Mouse (Mus musculus): ENCODE measurements around the gene Klra9. TPM values are rescaled to one million over a fixed set of nuclear protein-coding genes. Genes with fewer than 3 reads are reported as not detected.
"Not testable (repeated sequence)": the region's sequence is repeated elsewhere in the genome, so short reads cannot be mapped to it uniquely, and the experiment has no call there.

Gene Klra9
- not detected in 2 replicates for polyA plus RNA-seq (2015; fragmentation: Nextera tagmentation; extraction: Ambion mirVana)

- H3K27ac ChIP-seq (ENCODE audit: low read length); H3K4me3 ChIP-seq (replicated peaks; ENCODE audit: low read length); H3K4me1 ChIP-seq (ENCODE audit: control insufficient read depth, insufficient read depth, low read length); ATAC-seq (ENCODE audit: insufficient read depth, low FRiP score); H3K9me3 ChIP-seq (replicated peaks; ENCODE audit: control insufficient read depth, low read length); H3K9ac ChIP-seq (ENCODE audit: low read length); H3K36me3 ChIP-seq (ENCODE audit: control insufficient read depth, insufficient read depth, low read length); H3K27me3 ChIP-seq (ENCODE audit: control insufficient read depth, insufficient read depth, low read length); H3K4me2 ChIP-seq (ENCODE audit: low read depth, low read length): not testable (repeated sequence)
- WGBS, result 49% methylated on average over 3 of the region's 3 CpGs
Observed at GRCm38 (mm10) chr6:130193012-130193411, at the start of gene Klra9. Klra9 (minus strand) TSS chr6:130193112.

DNA sequence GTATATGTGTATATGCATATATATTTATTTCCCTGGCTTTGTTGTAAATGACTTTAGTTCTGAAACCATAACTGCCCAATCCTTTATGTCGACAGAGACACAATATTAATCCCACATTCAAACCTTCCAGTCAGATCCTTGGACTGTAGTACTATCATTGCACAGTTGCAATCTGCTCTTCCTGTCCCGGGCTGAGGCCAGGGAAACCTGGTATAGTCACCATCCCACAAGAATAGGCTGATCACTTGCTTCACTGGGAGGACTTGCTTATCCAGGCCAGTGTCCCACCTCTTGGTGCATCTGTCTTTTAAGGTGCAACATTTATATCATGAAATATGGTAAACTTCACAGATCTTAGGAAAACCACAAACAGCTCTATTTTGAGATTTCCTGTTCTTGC, 44.6 kb upstream of the Klra9 start:
- Histone ChIP-seq H3K9me3 (replicated peaks; ENCODE audit: control insufficient read depth, low read length) (no peaks in the 10 kb centered on the region; the same call in 1 of the 2 replicates), H3K4me1 (ENCODE audit: control insufficient read depth, insufficient read depth, low read length) (no peaks in the 10 kb centered on the region), H3K27ac (ENCODE audit: low read length) (no peak overlapping the region), H3K4me2 (ENCODE audit: low read depth, low read length) (no peak overlapping the region), H3K9ac (ENCODE audit: low read length) (no peak overlapping the region), H3K27me3 (ENCODE audit: control insufficient read depth, insufficient read depth, low read length) (no peaks in the 10 kb centered on the region), H3K36me3 (ENCODE audit: control insufficient read depth, insufficient read depth, low read length) (no peaks in the 10 kb centered on the region), H3K4me3 (replicated peaks; ENCODE audit: low read length) (no peak overlapping the region)
- ATAC-seq (ENCODE audit: insufficient read depth, low FRiP score), result no peak
- WGBS, result 67% methylated on average over 2 of the region's 2 CpGs

GRCm38 (mm10) chr6:130236635-130237034, 43.7 kb upstream of the Klra9 start:
- no peak overlapping the region for H3K27ac ChIP-seq (ENCODE audit: low read length)
- H3K4me2 ChIP-seq (ENCODE audit: low read depth, low read length), result no peak overlapping the region
- WGBS, result 33% methylated on average over 1 of the region's 1 CpGs
- no peaks in the 10 kb centered on the region for H3K4me1 ChIP-seq (ENCODE audit: control insufficient read depth, insufficient read depth, low read length)
- H3K27me3 ChIP-seq (ENCODE audit: control insufficient read depth, insufficient read depth, low read length), result no peaks in the 10 kb centered on the region
- no peak overlapping the region for H3K4me3 ChIP-seq (replicated peaks; ENCODE audit: low read length)
- H3K9ac ChIP-seq (ENCODE audit: low read length), result no peak overlapping the region
- H3K9me3 ChIP-seq (replicated peaks; ENCODE audit: control insufficient read depth, low read length), result no peaks in the 10 kb centered on the region; the same call in 1 of the 2 replicates
- ATAC-seq (ENCODE audit: insufficient read depth, low FRiP score), result no peak
- H3K36me3 ChIP-seq (ENCODE audit: control insufficient read depth, insufficient read depth, low read length), result no peaks in the 10 kb centered on the region

- Histone ChIP-seq H3K4me2 (ENCODE audit: low read depth, low read length) (no peak within 1 kb of the TSS), H3K9ac (ENCODE audit: low read length) (no peak within 1 kb of the TSS), H3K4me3 (replicated peaks; ENCODE audit: low read length) (no peak within 1 kb of the TSS), H3K4me1 (ENCODE audit: control insufficient read depth, insufficient read depth, low read length) (no peaks in the 10 kb centered on the region), H3K9me3 (replicated peaks; ENCODE audit: control insufficient read depth, low read length) (no peaks in the 10 kb centered on the region; the same call in 1 of the 2 replicates), H3K27ac (ENCODE audit: low read length) (no peak within 1 kb of the TSS), H3K27me3 (ENCODE audit: control insufficient read depth, insufficient read depth, low read length) (no peaks in the 10 kb centered on the region), H3K36me3 (ENCODE audit: control insufficient read depth, insufficient read depth, low read length) (no peaks in the 10 kb centered on the region)
- no peak for ATAC-seq (ENCODE audit: insufficient read depth, low FRiP score)
Observed at GRCm38 (mm10) chr6:130233222-130233621, 40.3 kb upstream of the Klra9 start, which contains the start of gene Klra7. Klra7 (minus strand) TSS chr6:130233322.

GRCm38 (mm10) chr6:130197453-130197852, 4.5 kb upstream of the Klra9 start:
- H3K36me3 ChIP-seq (ENCODE audit: control insufficient read depth, insufficient read depth, low read length); H3K4me1 ChIP-seq (ENCODE audit: control insufficient read depth, insufficient read depth, low read length); H3K27me3 ChIP-seq (ENCODE audit: control insufficient read depth, insufficient read depth, low read length); H3K4me2 ChIP-seq (ENCODE audit: low read depth, low read length); H3K27ac ChIP-seq (ENCODE audit: low read length); H3K9me3 ChIP-seq (replicated peaks; ENCODE audit: control insufficient read depth, low read length); H3K9ac ChIP-seq (ENCODE audit: low read length); ATAC-seq (ENCODE audit: insufficient read depth, low FRiP score); H3K4me3 ChIP-seq (replicated peaks; ENCODE audit: low read length): not testable (repeated sequence)
- WGBS, result 86% methylated on average over 1 of the region's 1 CpGs

DNA sequence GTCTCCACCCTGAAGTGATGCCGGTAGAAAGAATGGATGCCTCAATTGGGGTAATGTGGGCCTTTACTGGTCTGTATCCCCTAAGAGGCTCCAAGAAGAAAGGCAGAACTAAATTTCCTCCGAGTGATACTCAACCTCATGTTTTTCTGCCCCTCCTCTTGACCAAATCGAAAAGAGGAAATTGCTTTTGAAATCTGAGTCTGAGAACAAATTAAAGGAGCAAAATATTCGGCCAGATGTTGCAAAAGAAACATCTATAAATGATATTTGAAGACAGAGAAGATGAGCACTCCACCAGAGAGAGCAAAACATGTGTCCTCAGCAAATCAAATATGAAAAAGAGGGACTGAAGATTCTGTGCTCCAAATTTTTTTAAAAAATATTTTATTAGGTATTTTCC, 63.1 kb downstream of the Klra9 start, which contains the start of gene Klra8:
Gene Klra8, minus strand, starts transcription at position 101 of the 400 bp plus-strand sequence.
- not testable (repeated sequence) for H3K4me3 ChIP-seq (replicated peaks; ENCODE audit: low read length); H3K9me3 ChIP-seq (replicated peaks; ENCODE audit: control insufficient read depth, low read length); H3K27ac ChIP-seq (ENCODE audit: low read length); H3K4me1 ChIP-seq (ENCODE audit: control insufficient read depth, insufficient read depth, low read length); ATAC-seq (ENCODE audit: insufficient read depth, low FRiP score); H3K9ac ChIP-seq (ENCODE audit: low read length); H3K27me3 ChIP-seq (ENCODE audit: control insufficient read depth, insufficient read depth, low read length); H3K4me2 ChIP-seq (ENCODE audit: low read depth, low read length); H3K36me3 ChIP-seq (ENCODE audit: control insufficient read depth, insufficient read depth, low read length)
- WGBS, result 63% methylated on average over 4 of the region's 4 CpGs

Other genes with a start within 250 kb of the Klra9 start
- gene Klra6, start 166.2 kb downstream of the Klra9 start, polyA plus RNA-seq (2015; fragmentation: Nextera tagmentation; extraction: Ambion mirVana), result not detected in 2 replicates
- gene Klra4, start 125.8 kb downstream of the Klra9 start, polyA plus RNA-seq (2015; fragmentation: Nextera tagmentation; extraction: Ambion mirVana), result not detected in 2 replicates
- not detected in 2 replicates for gene Klra8, start 63.2 kb downstream of the Klra9 start, polyA plus RNA-seq (2015; fragmentation: Nextera tagmentation; extraction: Ambion mirVana)
- gene Klra7, start 40.2 kb upstream of the Klra9 start, polyA plus RNA-seq (2015; fragmentation: Nextera tagmentation; extraction: Ambion mirVana), result not detected in 2 replicates
- not detected in 2 replicates for gene Klra10, start 88.8 kb upstream of the Klra9 start, polyA plus RNA-seq (2015; fragmentation: Nextera tagmentation; extraction: Ambion mirVana)
- gene Klra3, start 144.5 kb upstream of the Klra9 start, polyA plus RNA-seq (2015; fragmentation: Nextera tagmentation; extraction: Ambion mirVana), result not detected in 2 replicates
- gene Klra1, start 193.8 kb upstream of the Klra9 start, polyA plus RNA-seq (2015; fragmentation: Nextera tagmentation; extraction: Ambion mirVana), result not detected in 2 replicates